Mouse (Mus musculus) embryonic facial prominence, embryonic 13.5 days (tissue): Measurements from ENCODE around the gene Isoc2a. TPM values are rescaled to one million over a fixed set of nuclear protein-coding genes. Genes with fewer than 3 reads are reported as not detected.
"Not testable (repeated sequence)": the region's sequence is repeated elsewhere in the genome, so short reads cannot be mapped to it uniquely, and the experiment has no call there.

Experiments
- ATAC-seq: fragments of 200-750 bp; cut with Nextera tagmentation; 2 replicates; pipeline ENCODE4 v1.8.0; 2017; ENCODE audit warnings: low read depth; ENCODE audit not compliant: insufficient number of reproducible peaks, insufficient read depth, low FRiP score, low TSS enrichment
- H3K27ac ChIP-seq: fragments of 300-500 bp; sonication (generic); 2 replicates; pipeline ENCODE4 v1.5.1; 2015; ENCODE audit warnings: moderate library complexity, mild to moderate bottlenecking, inconsistent platforms
- H3K27me3 ChIP-seq: fragments of 300-500 bp; sonication (generic); 2 replicates; pipeline ENCODE4 v1.6.1; 2015; ENCODE audit warnings: mild to moderate bottlenecking, inconsistent platforms
- H3K36me3 ChIP-seq: fragments of 300-500 bp; sonication (generic); 2 replicates; pipeline ENCODE4 v1.6.1; 2015; ENCODE audit warnings: mild to moderate bottlenecking, inconsistent platforms
- H3K4me1 ChIP-seq: fragments of 300-500 bp; sonication (generic); 2 replicates; pipeline ENCODE4 v1.6.1; 2015; ENCODE audit warnings: inconsistent platforms
- H3K4me2 ChIP-seq: fragments of 300-500 bp; sonication (generic); 2 replicates; pipeline ENCODE4 v1.6.1; 2015; ENCODE audit warnings: moderate library complexity, mild to moderate bottlenecking, inconsistent platforms
- H3K4me3 ChIP-seq: fragments of 300-500 bp; sonication (generic); 2 replicates; pipeline ENCODE4 v1.5.1; 2015; ENCODE audit warnings: mild to moderate bottlenecking, inconsistent platforms
- H3K9ac ChIP-seq: fragments of 300-500 bp; sonication (generic); 2 replicates; pipeline ENCODE4 v1.6.1; 2015; ENCODE audit warnings: mild to moderate bottlenecking, inconsistent platforms
- H3K9me3 ChIP-seq: fragments of 300-500 bp; sonication (generic); 2 replicates; pipeline ENCODE4 v1.6.1; 2016; ENCODE audit warnings: inconsistent platforms
- WGBS: fragments of 180-500 bp; shearing (Covaris S2); methylation state at CpG from one replicate; pipeline ENCODE4 v1.1.7; 2015; ENCODE audit warnings: mixed read lengths; 5-methylcytosine and 5-hydroxymethylcytosine counted together
- polyA plus RNA-seq: library from polyadenylated mRNA; unstranded; fragments of >200 nt; fragmentation: Nextera tagmentation; extraction: Ambion mirVana; gene quantifications from 2 replicates; pipeline ENCODE4 v1.2.1, GENCODE M21; 2015

Gene Isoc2a
- polyA plus RNA-seq, 1 experiment from 2014 or later = 1.3 TPM

DNA sequence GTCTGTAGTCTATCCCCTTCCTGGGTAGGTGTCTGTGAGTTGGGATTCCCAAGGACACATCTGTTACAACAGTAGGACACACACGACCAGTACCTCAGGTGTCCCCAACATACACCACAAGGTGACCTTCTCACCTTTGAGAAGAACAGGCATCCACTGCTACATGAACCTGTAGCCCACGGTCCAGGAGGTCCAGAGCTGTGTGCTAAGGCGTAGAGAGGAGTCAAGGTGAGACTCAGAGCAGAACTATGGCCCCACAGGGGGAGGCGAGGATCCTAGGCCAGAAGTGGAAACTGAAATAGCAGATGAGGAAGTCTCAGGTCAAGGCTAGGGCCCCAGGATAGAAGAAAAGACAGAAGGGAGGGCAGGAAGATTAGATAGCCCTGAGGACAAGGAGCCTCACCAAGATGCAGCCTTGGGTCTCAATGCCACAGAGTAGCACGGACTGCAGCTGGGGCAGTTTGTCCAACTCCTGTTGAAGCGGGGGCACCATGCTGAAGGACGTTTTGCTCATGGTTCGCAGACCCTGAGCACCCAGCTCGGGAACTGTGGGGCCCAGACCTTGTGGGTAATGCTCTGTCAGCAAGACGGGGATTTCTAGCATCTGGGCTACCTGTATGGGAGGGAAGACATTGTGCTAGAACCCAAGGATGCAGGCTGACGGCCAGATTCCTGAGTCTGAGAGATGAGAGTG is 26.2 kb upstream of the Isoc2a start:
- no peak overlapping the region for H3K27ac ChIP-seq
- no peaks in the 10 kb centered on the region for H3K4me1 ChIP-seq
- H3K4me3 ChIP-seq = no peak overlapping the region
- H3K9ac ChIP-seq = no peak overlapping the region
- peaks cover 24% of the 10 kb centered on the region for H3K27me3 ChIP-seq
- no peaks in the 10 kb centered on the region for H3K36me3 ChIP-seq
- 77% methylated on average over 11 of the region's 11 CpGs for WGBS
- no peak overlapping the region for H3K4me2 ChIP-seq
- no peak for ATAC-seq
- H3K9me3 ChIP-seq = no peaks in the 10 kb centered on the region

DNA sequence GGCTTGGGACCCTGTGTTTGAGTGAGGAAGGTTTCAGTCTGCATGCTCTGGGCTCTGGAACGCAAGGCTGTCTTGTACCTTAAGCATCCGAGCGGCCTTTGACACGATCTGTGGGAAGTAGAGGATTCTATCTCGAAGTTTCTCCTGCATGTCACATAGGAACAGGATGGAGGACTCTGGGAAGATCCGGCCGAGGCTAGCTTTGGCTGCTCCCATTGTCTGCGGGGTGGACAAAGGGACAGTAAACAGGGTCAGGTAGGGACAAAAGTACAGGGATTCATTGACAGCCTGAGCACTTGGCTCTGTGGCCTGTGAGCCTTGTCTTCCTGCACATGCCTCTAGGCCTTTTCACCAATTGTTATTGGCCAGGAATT is 25.7 kb upstream of the Isoc2a start:
- Histone ChIP-seq H3K9me3 (no peaks in the 10 kb centered on the region), H3K4me2 (no peak overlapping the region), H3K27me3 (peaks cover 20% of the 10 kb centered on the region), H3K36me3 (no peaks in the 10 kb centered on the region), H3K9ac (no peak overlapping the region), H3K4me3 (no peak overlapping the region), H3K27ac (no peak overlapping the region), H3K4me1 (no peaks in the 10 kb centered on the region)
- no peak for ATAC-seq
- WGBS = 67% methylated on average over 8 of the region's 8 CpGs

DNA sequence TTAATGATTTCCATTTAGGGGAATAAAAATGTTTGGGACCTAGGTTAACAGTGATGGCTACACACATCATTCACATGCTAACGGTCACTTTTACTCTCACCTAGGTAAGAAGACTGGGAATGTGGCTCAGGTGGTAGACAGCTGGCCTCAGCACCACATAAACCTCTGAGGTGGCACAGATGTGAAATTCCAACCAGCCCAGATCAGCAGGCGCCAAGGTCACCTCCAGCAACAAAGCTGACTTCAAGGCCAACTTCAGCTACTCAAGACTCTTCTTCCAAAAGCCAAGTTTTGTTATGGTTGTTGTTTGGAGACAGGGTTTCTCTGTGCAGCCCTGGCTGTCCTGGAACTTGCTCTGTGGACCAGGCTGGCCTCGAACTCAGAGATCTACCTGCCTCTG is 23.3 kb upstream of the Isoc2a start:
- Histone ChIP-seq H3K9me3 (no peaks in the 10 kb centered on the region), H3K27ac (no peak overlapping the region), H3K36me3 (no peaks in the 10 kb centered on the region), H3K9ac (no peak overlapping the region), H3K4me1 (no peaks in the 10 kb centered on the region), H3K4me3 (no peak overlapping the region), H3K4me2 (no peak overlapping the region), H3K27me3 (peaks cover 13% of the 10 kb centered on the region; the same call in 1 of the 2 replicates)
- 75% methylated on average over 3 of the region's 3 CpGs for WGBS
- no peak for ATAC-seq

DNA sequence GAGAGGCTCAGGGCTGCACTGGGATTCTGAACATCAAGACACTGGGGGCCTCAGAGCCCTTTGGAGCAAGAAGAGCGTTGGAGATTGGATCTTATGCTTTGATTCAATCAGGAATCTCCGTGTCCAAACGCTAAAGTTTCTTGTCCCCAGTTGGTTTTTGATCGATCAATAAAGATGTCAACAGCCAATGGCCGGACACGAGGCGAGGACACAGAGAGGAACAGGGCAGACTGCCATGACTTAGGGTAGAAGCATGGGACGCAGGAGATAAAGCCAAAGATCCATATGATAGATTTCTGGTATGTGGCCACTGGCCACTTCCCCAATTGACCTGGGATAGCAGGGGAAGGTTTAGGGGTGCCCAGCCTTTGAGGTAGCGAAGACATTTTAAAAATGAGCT is 20.4 kb upstream of the Isoc2a start:
- WGBS = 86% methylated on average over 9 of the region's 9 CpGs
- H3K9ac ChIP-seq = no peak overlapping the region
- H3K4me1 ChIP-seq = peaks cover 6% of the 10 kb centered on the region; the same call in 1 of the 2 replicates
- no peaks in the 10 kb centered on the region for H3K9me3 ChIP-seq
- no peaks in the 10 kb centered on the region for H3K36me3 ChIP-seq
- no peak overlapping the region for H3K4me2 ChIP-seq
- H3K27me3 ChIP-seq = peaks cover 3% of the 10 kb centered on the region; the same call in 1 of the 2 replicates
- no peak for ATAC-seq
- H3K4me3 ChIP-seq = no peak overlapping the region
- no peak overlapping the region for H3K27ac ChIP-seq

DNA sequence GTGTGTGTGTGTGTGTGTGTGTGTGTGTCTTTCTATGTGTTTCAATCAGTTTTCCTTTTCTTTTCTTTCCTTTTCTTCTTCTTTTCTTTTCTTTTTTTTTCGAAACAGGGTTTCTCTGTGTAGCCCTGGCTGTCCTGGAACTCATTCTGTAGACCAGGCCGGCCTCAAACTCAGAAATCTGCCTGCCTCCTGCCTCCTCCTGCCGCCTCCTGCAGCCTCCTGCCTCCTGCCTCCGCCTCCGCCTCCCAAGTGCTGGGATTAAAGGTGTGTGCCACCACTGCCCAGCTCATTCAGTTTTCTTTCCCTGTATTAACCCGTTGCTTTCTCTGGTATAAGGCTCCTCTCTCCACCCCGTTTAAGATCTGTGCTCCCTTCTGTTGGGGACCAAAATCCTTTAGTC is 19.6 kb upstream of the Isoc2a start:
- no peaks in the 10 kb centered on the region for H3K36me3 ChIP-seq
- H3K27ac ChIP-seq = no peak overlapping the region
- ATAC-seq = no peak
- H3K4me2 ChIP-seq = no peak overlapping the region
- peaks cover 6% of the 10 kb centered on the region; the same call in 1 of the 2 replicates for H3K4me1 ChIP-seq
- no peak overlapping the region for H3K9ac ChIP-seq
- H3K4me3 ChIP-seq = no peak overlapping the region
- H3K27me3 ChIP-seq = peaks cover 3% of the 10 kb centered on the region; the same call in 1 of the 2 replicates
- no peaks in the 10 kb centered on the region for H3K9me3 ChIP-seq
- 56% methylated on average over 6 of the region's 7 CpGs for WGBS

DNA sequence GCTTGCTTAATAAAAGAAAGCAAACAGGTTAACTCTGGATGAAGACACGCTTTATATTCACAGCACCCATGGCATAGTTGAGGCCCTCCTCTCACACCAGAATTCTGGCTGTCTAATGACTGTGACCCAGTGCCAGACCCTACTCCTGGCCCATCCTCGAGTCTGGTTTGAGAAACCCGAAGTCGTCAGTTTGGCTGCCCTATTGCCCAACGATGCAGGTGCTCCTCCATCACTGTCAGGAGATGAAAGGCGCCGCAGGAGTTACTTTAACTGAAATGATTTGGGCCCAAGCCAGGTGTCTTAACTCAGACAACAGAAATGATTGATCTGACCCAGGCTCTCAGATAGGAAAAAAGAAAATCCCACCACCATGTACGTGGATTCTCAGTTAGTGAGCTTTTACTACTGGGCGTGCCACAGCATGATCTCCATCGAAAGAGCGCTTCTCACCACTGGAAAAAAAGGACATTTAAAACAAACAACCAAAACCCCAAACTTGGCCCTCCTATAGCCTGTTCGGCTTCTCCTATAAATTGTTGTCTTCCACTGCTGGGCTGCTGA is 17.5 kb upstream of the Isoc2a start:
- Histone ChIP-seq H3K9ac (no peak overlapping the region), H3K4me1 (peaks cover 17% of the 10 kb centered on the region), H3K27ac (no peak overlapping the region), H3K9me3 (no peaks in the 10 kb centered on the region), H3K27me3 (peaks cover 3% of the 10 kb centered on the region; the same call in 1 of the 2 replicates), H3K36me3 (no peaks in the 10 kb centered on the region), H3K4me3 (no peak overlapping the region), H3K4me2 (no peak overlapping the region)
- 75% methylated on average over 12 of the region's 12 CpGs for WGBS
- ATAC-seq = no peak

DNA sequence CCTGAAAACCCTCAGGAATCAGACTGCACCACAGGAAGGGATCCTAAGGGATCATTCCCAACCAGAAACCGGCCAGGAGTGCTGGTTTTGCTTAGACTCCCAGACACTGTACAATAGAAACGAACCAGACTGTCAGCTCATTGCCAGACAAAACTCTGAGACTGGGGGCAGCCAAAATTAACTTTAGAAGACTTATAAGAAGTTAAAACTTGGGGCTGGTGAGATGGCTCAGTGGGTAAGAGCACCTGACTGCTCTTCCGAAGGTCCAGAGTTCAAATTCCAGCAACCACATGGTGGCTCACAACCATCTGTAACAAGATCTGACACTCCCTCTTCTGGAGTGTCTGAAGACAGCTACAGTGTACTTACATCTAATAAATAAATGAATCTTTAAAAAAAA is 16.0 kb upstream of the Isoc2a start:
- not testable (repeated sequence) for H3K9me3 ChIP-seq, H3K9ac ChIP-seq, H3K4me3 ChIP-seq, H3K27me3 ChIP-seq, ATAC-seq, H3K36me3 ChIP-seq, H3K4me2 ChIP-seq
- 64% methylated on average over 3 of the region's 3 CpGs for WGBS
- peak overlapping the region; percentile 17; the same call in 1 of the 2 replicates for H3K27ac ChIP-seq
- H3K4me1 ChIP-seq = peaks cover 17% of the 10 kb centered on the region

DNA sequence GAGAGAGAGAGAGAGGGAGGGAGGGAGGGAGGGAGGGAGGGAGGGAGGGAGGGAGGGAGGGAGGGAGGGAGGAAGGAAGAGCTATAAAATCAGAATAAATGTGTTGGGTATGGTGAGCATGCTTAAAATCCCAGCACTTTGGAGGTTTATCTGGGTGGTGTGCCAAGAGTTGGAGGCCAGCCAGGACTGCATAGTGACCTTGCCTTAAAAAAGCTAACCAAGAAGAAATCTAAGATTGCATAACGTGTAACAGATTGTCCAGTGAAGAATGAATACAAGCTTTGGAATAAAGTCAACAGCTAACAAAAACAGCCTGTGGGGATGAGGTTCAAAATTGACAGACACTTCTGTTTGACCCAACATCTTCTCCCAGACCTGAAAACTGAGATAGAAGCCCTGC is 13.9 kb upstream of the Isoc2a start:
- no peak overlapping the region for H3K4me3 ChIP-seq
- H3K27ac ChIP-seq = peak overlapping the region; percentile 57
- no peak overlapping the region for H3K9ac ChIP-seq
- H3K27me3 ChIP-seq = no peaks in the 10 kb centered on the region
- H3K36me3 ChIP-seq = no peaks in the 10 kb centered on the region
- ATAC-seq = no peak
- H3K4me2 ChIP-seq = no peak overlapping the region
- H3K9me3 ChIP-seq = no peaks in the 10 kb centered on the region
- 17% methylated on average over 1 of the region's 1 CpGs for WGBS
- H3K4me1 ChIP-seq = peaks cover 27% of the 10 kb centered on the region

DNA sequence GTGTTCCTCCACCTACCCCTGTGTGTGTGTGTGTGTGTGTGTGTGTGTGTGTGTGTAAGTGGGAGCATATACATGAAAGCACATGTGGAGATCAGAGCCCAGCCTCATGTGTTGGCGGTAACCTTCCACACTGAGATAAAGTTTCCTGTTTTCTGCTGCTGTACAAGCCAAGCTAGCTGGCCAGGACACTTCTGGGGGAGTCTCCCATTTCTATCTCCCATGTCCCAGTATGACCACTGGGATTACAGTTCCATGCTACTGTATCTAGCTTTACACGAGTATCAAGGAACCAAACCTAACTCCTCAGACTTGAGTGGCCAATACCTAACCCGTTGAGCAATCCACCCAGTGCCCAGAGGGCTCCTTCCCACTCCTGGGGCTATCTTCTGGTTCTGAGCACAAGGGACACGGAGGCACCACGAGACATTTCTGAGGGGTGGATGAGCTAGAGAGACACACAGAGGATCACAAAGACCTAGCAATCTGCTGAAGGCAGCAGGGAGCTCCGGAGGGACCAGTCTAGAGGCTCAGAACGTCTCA is 13.3 kb upstream of the Isoc2a start:
- Histone ChIP-seq H3K9me3 (no peaks in the 10 kb centered on the region), H3K4me2 (no peak overlapping the region), H3K27me3 (no peaks in the 10 kb centered on the region), H3K4me1 (peaks cover 27% of the 10 kb centered on the region), H3K36me3 (no peaks in the 10 kb centered on the region), H3K9ac (no peak overlapping the region), H3K4me3 (no peak overlapping the region), H3K27ac (peak overlapping the region; percentile 57)
- ATAC-seq = no peak
- 73% methylated on average over 7 of the region's 7 CpGs for WGBS

DNA sequence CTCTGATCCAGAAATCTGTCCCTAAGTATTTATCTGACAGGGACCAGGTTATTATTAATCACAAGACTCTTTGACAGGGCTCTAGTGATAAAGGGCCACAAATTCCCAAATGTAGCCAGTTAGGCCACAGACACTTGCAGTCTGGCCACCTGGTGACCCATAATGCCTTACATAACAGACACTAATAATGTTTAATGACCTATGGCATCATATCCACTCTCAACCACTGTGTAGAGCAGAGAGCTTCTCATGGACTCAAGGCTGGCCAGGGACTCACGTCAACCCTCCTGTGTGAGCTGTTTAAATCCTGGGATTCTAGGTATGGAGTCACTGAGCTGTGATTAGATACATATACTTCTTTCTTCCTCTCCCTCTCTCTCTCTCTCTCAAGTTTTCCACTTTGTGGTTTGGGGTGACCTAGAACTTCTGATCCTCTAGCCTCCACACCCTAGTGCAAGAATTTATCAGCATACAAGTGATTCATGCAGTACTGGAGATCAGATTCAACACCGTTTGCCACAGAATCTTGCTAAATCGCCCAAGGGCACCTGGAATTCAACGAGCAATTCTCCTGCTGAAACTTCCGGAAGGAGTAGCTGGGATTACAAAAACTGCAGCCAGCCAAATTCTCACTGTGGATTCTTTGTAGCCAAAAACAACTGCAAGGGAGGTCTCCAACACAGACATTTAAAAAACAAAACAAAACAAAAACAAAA is 12.7 kb upstream of the Isoc2a start:
- H3K27ac ChIP-seq = no peak overlapping the region; the same call in 1 of the 2 replicates
- ATAC-seq = no peak
- H3K9me3 ChIP-seq = no peaks in the 10 kb centered on the region
- H3K4me2 ChIP-seq = no peak overlapping the region
- 61% methylated on average over 5 of the region's 5 CpGs for WGBS
- H3K4me1 ChIP-seq = peaks cover 27% of the 10 kb centered on the region
- H3K36me3 ChIP-seq = no peaks in the 10 kb centered on the region
- no peak overlapping the region for H3K9ac ChIP-seq
- H3K4me3 ChIP-seq = no peak overlapping the region
- no peaks in the 10 kb centered on the region for H3K27me3 ChIP-seq

DNA sequence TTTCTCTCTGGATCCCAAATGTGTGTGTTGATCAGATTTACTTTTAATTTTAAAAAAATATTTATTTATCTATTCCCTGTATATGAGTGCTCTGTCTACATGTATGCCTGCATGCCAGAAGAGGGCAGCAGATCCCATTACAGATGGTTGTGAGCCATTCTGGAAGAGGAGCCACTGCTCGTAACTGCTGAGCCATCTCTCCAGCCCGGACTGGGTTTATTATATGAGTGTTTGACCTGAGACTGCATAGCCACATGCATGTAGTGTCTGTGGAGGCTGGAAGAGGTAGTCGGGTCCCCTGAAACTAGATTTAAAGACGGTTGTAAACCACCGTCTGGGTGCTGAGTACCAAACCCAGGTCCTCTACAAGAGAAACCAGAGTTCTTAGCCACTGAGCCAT is 11.9 kb upstream of the Isoc2a start:
- ATAC-seq = no peak
- WGBS = 61% methylated on average over 5 of the region's 5 CpGs
- no peaks in the 10 kb centered on the region for H3K27me3 ChIP-seq
- no peaks in the 10 kb centered on the region for H3K9me3 ChIP-seq
- no peak overlapping the region for H3K9ac ChIP-seq
- H3K27ac ChIP-seq = no peak overlapping the region
- H3K4me3 ChIP-seq = peak overlapping the region; percentile 61
- H3K4me1 ChIP-seq = peaks cover 26% of the 10 kb centered on the region
- H3K36me3 ChIP-seq = no peaks in the 10 kb centered on the region
- peak overlapping the region; percentile 67 for H3K4me2 ChIP-seq
